Mouse (Mus musculus): ENCODE results near the gene Hoxd4. TPM values are rescaled to one million over a fixed set of nuclear protein-coding genes. Genes with fewer than 3 reads are reported as not detected.

Gene Hoxd4
- polyA plus RNA-seq, 1 experiment from 2014 or later: 0.15 TPM

- Histone ChIP-seq H3K27ac (no peak overlapping the region), H3K9me3 (replicated peaks) (no peaks in the 10 kb centered on the region), H3K9ac (no peak overlapping the region), H3K4me3 (no peak overlapping the region), H3K4me2 (no peak overlapping the region), H3K27me3 (peaks cover 99% of the 10 kb centered on the region), H3K4me1 (replicated peaks) (peaks cover 17% of the 10 kb centered on the region), H3K36me3 (no peaks in the 10 kb centered on the region)
- no peak for ATAC-seq (replicated peaks; ENCODE audit: insufficient number of reproducible peaks, insufficient read depth, low FRiP score, low read depth)
- 4% methylated on average over 27 of the region's 27 CpGs for WGBS
Measured at GRCm38 (mm10) chr2:74734996-74735811, 23.5 kb downstream of the Hoxd4 start.

GRCm38 (mm10) chr2:74735851-74736687, 24.3 kb downstream of the Hoxd4 start:
- Histone ChIP-seq H3K4me1 (replicated peaks) (peaks cover 21% of the 10 kb centered on the region), H3K4me3 (peak overlapping the region; percentile 24), H3K9ac (no peak overlapping the region), H3K4me2 (peak overlapping the region; percentile 43), H3K27ac (no peak overlapping the region), H3K9me3 (replicated peaks) (no peaks in the 10 kb centered on the region), H3K36me3 (no peaks in the 10 kb centered on the region), H3K27me3 (peaks cover 98% of the 10 kb centered on the region)
- no peak for ATAC-seq (replicated peaks; ENCODE audit: insufficient number of reproducible peaks, insufficient read depth, low FRiP score, low read depth)
- WGBS: 3% methylated on average over 42 of the region's 42 CpGs

- Histone ChIP-seq H3K4me2 (no peak overlapping the region), H3K27ac (no peak overlapping the region)
Measured at GRCm38 (mm10) chr2:74736688-74737577, 25.2 kb downstream of the Hoxd4 start.

GRCm38 (mm10) chr2:74737578-74738070, 25.9 kb downstream of the Hoxd4 start:
- H3K4me1 ChIP-seq (replicated peaks): peaks cover 19% of the 10 kb centered on the region
- no peak overlapping the region for H3K4me3 ChIP-seq
- no peaks in the 10 kb centered on the region for H3K9me3 ChIP-seq (replicated peaks)
- H3K9ac ChIP-seq: no peak overlapping the region
- H3K36me3 ChIP-seq: no peaks in the 10 kb centered on the region
- H3K27me3 ChIP-seq: peaks cover 98% of the 10 kb centered on the region
- no peak for ATAC-seq (replicated peaks; ENCODE audit: insufficient number of reproducible peaks, insufficient read depth, low FRiP score, low read depth)
- 8% methylated on average over 7 of the region's 7 CpGs for WGBS
- H3K27ac ChIP-seq: no peak overlapping the region
- no peak overlapping the region for H3K4me2 ChIP-seq

More at GRCm38 (mm10) chr2:74736688-74737577, 25.2 kb downstream of the Hoxd4 start:
- no peaks in the 10 kb centered on the region for H3K36me3 ChIP-seq
- H3K9ac ChIP-seq: no peak overlapping the region
- peak overlapping the region; percentile 24 for H3K4me3 ChIP-seq
- ATAC-seq (replicated peaks; ENCODE audit: insufficient number of reproducible peaks, insufficient read depth, low FRiP score, low read depth): no peak
- peaks cover 98% of the 10 kb centered on the region for H3K27me3 ChIP-seq
- H3K9me3 ChIP-seq (replicated peaks): no peaks in the 10 kb centered on the region
- 7% methylated on average over 15 of the region's 15 CpGs for WGBS
- peaks cover 21% of the 10 kb centered on the region for H3K4me1 ChIP-seq (replicated peaks)

GRCm38 (mm10) chr2:74738623-74739475, 27.1 kb downstream of the Hoxd4 start:
- H3K4me2 ChIP-seq: no peak overlapping the region
- no peak overlapping the region for H3K4me3 ChIP-seq
- H3K27ac ChIP-seq: no peak overlapping the region
- no peaks in the 10 kb centered on the region for H3K36me3 ChIP-seq
- peaks cover 14% of the 10 kb centered on the region for H3K4me1 ChIP-seq (replicated peaks)
- H3K9ac ChIP-seq: no peak overlapping the region
- H3K27me3 ChIP-seq: peaks cover 98% of the 10 kb centered on the region
- no peak for ATAC-seq (replicated peaks; ENCODE audit: insufficient number of reproducible peaks, insufficient read depth, low FRiP score, low read depth)
- 2% methylated on average over 20 of the region's 20 CpGs for WGBS
- no peaks in the 10 kb centered on the region for H3K9me3 ChIP-seq (replicated peaks)

GRCm38 (mm10) chr2:74739476-74739800, 27.7 kb downstream of the Hoxd4 start:
- H3K4me2 ChIP-seq: no peak overlapping the region
- peaks cover 14% of the 10 kb centered on the region for H3K4me1 ChIP-seq (replicated peaks)
- H3K9ac ChIP-seq: no peak overlapping the region
- 16% methylated on average over 2 of the region's 2 CpGs for WGBS
- H3K27me3 ChIP-seq: peaks cover 98% of the 10 kb centered on the region
- ATAC-seq (replicated peaks; ENCODE audit: insufficient number of reproducible peaks, insufficient read depth, low FRiP score, low read depth): no peak
- H3K9me3 ChIP-seq (replicated peaks): no peaks in the 10 kb centered on the region
- no peaks in the 10 kb centered on the region for H3K36me3 ChIP-seq
- H3K4me3 ChIP-seq: no peak overlapping the region
- no peak overlapping the region for H3K27ac ChIP-seq

GRCm38 (mm10) chr2:74739869-74740268, 28.1 kb downstream of the Hoxd4 start:
- Histone ChIP-seq H3K27ac (no peak overlapping the region), H3K4me2 (peak overlapping the region; percentile 39; the same call in 1 of the 2 replicates), H3K27me3 (peaks cover 98% of the 10 kb centered on the region), H3K4me3 (no peak overlapping the region), H3K9ac (no peak overlapping the region), H3K36me3 (no peaks in the 10 kb centered on the region), H3K9me3 (replicated peaks) (no peaks in the 10 kb centered on the region), H3K4me1 (replicated peaks) (peaks cover 14% of the 10 kb centered on the region)
- no peak for ATAC-seq (replicated peaks; ENCODE audit: insufficient number of reproducible peaks, insufficient read depth, low FRiP score, low read depth)
- WGBS: 5% methylated on average over 14 of the region's 14 CpGs

GRCm38 (mm10) chr2:74740311-74741091, 28.8 kb downstream of the Hoxd4 start:
- Histone ChIP-seq H3K4me2 (peak overlapping the region; percentile 39; the same call in 1 of the 2 replicates), H3K9me3 (replicated peaks) (no peaks in the 10 kb centered on the region), H3K27ac (no peak overlapping the region), H3K9ac (no peak overlapping the region), H3K4me1 (replicated peaks) (peaks cover 12% of the 10 kb centered on the region), H3K36me3 (no peaks in the 10 kb centered on the region), H3K4me3 (peak overlapping the region; percentile 17), H3K27me3 (peaks cover 98% of the 10 kb centered on the region)
- ATAC-seq (replicated peaks; ENCODE audit: insufficient number of reproducible peaks, insufficient read depth, low FRiP score, low read depth): no peak
- WGBS: 2% methylated on average over 43 of the region's 43 CpGs

GRCm38 (mm10) chr2:74741252-74741978, 29.7 kb downstream of the Hoxd4 start:
- Histone ChIP-seq H3K4me1 (replicated peaks) (peaks cover 6% of the 10 kb centered on the region), H3K9ac (no peak overlapping the region), H3K9me3 (replicated peaks) (no peaks in the 10 kb centered on the region), H3K36me3 (no peaks in the 10 kb centered on the region), H3K27me3 (peaks cover 98% of the 10 kb centered on the region), H3K4me2 (no peak overlapping the region), H3K27ac (no peak overlapping the region), H3K4me3 (no peak overlapping the region)
- 49% methylated on average over 2 of the region's 3 CpGs for WGBS
- ATAC-seq (replicated peaks; ENCODE audit: insufficient number of reproducible peaks, insufficient read depth, low FRiP score, low read depth): no peak
